Mouse (Mus musculus): ENCODE measurements around the gene Asna1. TPM values are rescaled to one million over a fixed set of nuclear protein-coding genes. Genes with fewer than 3 reads are reported as not detected.

Gene Asna1
- polyA plus RNA-seq, 1 experiment from 2014 or later: 33.2 TPM

DNA sequence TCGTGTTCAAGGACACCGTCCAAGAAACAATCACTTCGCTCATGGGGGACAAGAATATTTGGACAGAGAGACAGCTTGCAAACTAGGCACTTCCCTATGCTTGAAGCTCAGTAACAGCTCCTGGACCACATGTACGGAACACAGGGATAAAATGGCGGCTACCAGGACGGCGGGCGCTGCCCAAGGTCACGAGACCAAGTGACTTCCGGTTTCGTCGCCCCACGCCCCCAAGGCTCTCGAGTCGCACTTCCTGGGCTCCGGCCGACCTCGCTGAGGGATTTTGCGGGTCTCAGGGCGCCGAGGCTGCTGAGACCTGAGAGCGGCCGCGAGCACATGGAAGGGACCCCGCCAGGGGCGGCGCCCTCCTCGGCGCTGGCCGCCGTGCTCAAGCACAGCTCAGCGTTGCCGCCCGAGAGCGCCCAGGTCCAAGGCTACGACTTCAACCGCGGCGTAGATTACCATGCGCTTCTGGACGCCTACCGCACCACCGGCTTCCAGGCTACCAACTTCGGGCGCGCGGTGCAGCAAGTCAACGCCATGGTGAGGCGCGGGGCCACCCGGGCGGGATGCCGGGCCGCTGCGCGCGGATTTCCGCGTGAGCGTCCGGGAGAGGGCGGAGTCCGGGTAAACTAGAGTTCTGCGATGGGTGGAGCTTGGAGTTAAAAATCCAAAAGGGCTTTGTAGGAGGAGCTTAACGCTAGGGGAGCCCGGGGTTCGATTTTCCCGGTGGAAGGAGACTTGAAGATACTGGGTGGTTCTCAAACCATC, 46.6 kb upstream of the Asna1 start, which contains the start of gene Dhps:
Gene Dhps, plus strand, starts transcription at position 244 of the 768 bp plus-strand sequence.
- WGBS (ENCODE audit: insufficient replicate concordance): 0% methylated on average over 68 of the region's 68 CpGs
- peak within 1 kb of the TSS; percentile 78 for H3K4me2 ChIP-seq (ENCODE audit: low read depth, low read length)
- peak within 1 kb of the TSS; percentile 94 for H3K4me3 ChIP-seq (ENCODE audit: low read depth, low read length)
- ATAC-seq (peak; percentile 91), DNase-seq (peak; percentile 92)
- H3K4me1 ChIP-seq (ENCODE audit: insufficient read depth): peaks cover 16% of the 10 kb centered on the region
- H3K9ac ChIP-seq (replicated peaks): peak within 1 kb of the TSS; percentile 91
- H3K9me3 ChIP-seq (ENCODE audit: low read length): no peaks in the 10 kb centered on the region
- TF ChIP-seq EP300 (IDR thresholded peaks at IDR 0.05; ENCODE audit: low read depth): no peak
- TF ChIP-seq CTCF (IDR thresholded peaks at IDR 0.05; ENCODE audit: low read depth): no peak
- no peaks in the 10 kb centered on the region for H3K27me3 ChIP-seq (ENCODE audit: insufficient read depth, low read length)
- peaks cover 30% of the 10 kb centered on the region for H3K36me3 ChIP-seq (replicated peaks; ENCODE audit: insufficient read depth, low read length)
- peak within 1 kb of the TSS; percentile 98 for H3K27ac ChIP-seq (ENCODE audit: low read depth)

DNA sequence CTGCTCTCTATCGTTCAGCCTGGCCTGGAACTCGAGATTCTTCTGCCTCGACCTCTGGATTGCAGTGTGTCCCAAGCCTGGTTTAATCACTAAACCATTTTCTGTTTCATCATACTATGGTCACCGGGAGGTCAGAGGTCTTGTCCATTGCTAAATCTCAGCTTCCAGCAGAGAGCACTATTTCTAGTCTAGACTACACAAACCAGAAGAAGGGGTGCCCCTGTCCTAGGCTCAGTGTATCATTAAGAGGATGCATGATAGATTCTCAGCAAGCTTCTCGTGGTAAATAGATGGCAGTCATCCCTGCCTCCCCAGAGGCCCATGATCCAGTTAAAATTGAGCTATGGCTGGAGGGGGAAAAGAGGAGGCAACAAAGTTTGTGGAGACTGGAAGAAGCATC, 46.0 kb upstream of the Asna1 start:
- H3K9ac ChIP-seq (replicated peaks): no peak overlapping the region
- H3K36me3 ChIP-seq (replicated peaks; ENCODE audit: insufficient read depth, low read length): peaks cover 23% of the 10 kb centered on the region
- no peaks in the 10 kb centered on the region for H3K9me3 ChIP-seq (ENCODE audit: low read length)
- peaks cover 16% of the 10 kb centered on the region for H3K4me1 ChIP-seq (ENCODE audit: insufficient read depth)
- H3K27ac ChIP-seq (ENCODE audit: low read depth): peak overlapping the region; percentile 98
- peak; percentile 67 for ATAC-seq
- H3K4me2 ChIP-seq (ENCODE audit: low read depth, low read length): peak overlapping the region; percentile 78
- H3K27me3 ChIP-seq (ENCODE audit: insufficient read depth, low read length): no peaks in the 10 kb centered on the region
- H3K4me3 ChIP-seq (ENCODE audit: low read depth, low read length): peak overlapping the region; percentile 94
- no peak; the same call in 1 of the 2 replicates for TF ChIP-seq EP300 (IDR thresholded peaks at IDR 0.05; ENCODE audit: low read depth)
- TF ChIP-seq CTCF (IDR thresholded peaks at IDR 0.05; ENCODE audit: low read depth): peak; percentile 25
- WGBS (ENCODE audit: insufficient replicate concordance): 53% methylated on average over 5 of the region's 5 CpGs
- DNase-seq: peak; percentile 48

DNA sequence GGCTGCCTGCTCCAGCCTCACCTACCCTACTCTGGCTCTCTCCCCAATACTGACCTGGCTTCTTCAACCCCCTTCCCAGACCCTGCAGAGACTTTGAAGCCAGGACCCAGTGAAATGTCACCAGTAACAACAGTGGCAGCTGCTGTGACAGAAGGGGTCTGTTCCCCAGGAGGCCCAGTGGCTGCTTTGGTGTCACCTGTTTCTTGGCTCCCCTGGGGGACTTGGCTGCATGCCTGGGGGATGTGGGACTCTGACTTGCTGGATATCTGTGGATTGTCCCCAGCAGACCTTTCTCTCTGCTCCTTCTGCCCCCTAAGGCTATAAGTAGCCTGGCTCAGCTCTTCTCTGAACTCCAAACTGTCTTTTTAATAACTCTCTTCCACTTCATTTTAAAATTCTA, 42.9 kb upstream of the Asna1 start, which contains the start of gene Gm5741:
Gene Gm5741, minus strand, starts transcription at position 1 of the 400 bp plus-strand sequence.
- Histone ChIP-seq H3K27ac (ENCODE audit: low read depth) (no peak within 1 kb of the TSS), H3K9me3 (ENCODE audit: low read length) (no peaks in the 10 kb centered on the region), H3K36me3 (replicated peaks; ENCODE audit: insufficient read depth, low read length) (no peaks in the 10 kb centered on the region; the same call in 1 of the 2 replicates), H3K4me1 (ENCODE audit: insufficient read depth) (peaks cover 24% of the 10 kb centered on the region), H3K4me3 (ENCODE audit: low read depth, low read length) (no peak within 1 kb of the TSS), H3K9ac (replicated peaks) (no peak within 1 kb of the TSS), H3K27me3 (ENCODE audit: insufficient read depth, low read length) (no peaks in the 10 kb centered on the region), H3K4me2 (ENCODE audit: low read depth, low read length) (no peak within 1 kb of the TSS)
- no peak for TF ChIP-seq CTCF (IDR thresholded peaks at IDR 0.05; ENCODE audit: low read depth)
- no peak for TF ChIP-seq EP300 (IDR thresholded peaks at IDR 0.05; ENCODE audit: low read depth)
- ATAC-seq: no peak
- no peak for DNase-seq

DNA sequence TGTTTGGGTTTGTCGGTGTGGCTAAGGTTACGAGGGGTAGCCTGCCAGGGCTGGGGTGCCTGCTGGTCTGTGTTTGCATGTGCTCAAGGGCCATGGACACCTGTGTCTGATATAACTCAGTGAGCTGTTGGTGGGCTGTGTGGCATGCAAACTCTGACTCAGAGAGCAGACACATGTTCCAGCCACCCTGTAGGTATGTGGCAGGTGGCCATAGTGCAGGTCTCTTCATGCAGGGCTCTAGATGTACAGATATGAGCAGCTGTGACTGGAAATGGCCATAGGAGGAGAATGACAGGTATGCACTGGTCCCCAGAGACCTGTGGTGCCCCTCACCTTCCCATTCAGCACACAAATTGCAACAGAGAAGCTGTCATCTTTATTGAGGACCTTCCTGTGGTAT, 42.1 kb upstream of the Asna1 start:
- WGBS (ENCODE audit: insufficient replicate concordance): 92% methylated on average over 2 of the region's 2 CpGs
- no peak overlapping the region for H3K4me2 ChIP-seq (ENCODE audit: low read depth, low read length)

DNA sequence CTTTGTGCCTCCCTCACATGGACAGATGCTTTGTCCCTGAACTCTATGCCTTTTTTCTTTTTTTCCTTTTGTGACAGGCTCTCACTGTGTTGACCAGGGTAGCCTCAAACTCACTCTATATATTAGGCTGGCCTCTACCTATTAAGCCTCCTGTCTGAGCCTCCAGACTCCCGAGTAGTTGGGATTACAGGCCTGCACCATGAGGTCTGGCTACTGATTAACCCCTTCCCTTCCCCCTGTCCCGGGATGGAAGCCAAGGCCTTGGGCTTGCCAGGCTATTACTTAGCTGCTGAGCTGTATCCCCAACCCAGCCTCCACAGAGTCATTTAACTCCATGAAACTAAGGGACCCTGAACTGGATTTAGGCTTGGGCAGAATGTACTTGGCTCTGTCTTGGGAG, 40.1 kb upstream of the Asna1 start:
- H3K9me3 ChIP-seq (ENCODE audit: low read length): no peaks in the 10 kb centered on the region
- ATAC-seq (peak; percentile 78), DNase-seq (peak; percentile 78)
- peak overlapping the region; percentile 39; the same call in 1 of the 2 replicates for H3K27ac ChIP-seq (ENCODE audit: low read depth)
- TF ChIP-seq CTCF (IDR thresholded peaks at IDR 0.05; ENCODE audit: low read depth) (no peak), EP300 (IDR thresholded peaks at IDR 0.05; ENCODE audit: low read depth) (no peak)
- H3K4me3 ChIP-seq (ENCODE audit: low read depth, low read length): no peak overlapping the region
- no peaks in the 10 kb centered on the region for H3K27me3 ChIP-seq (ENCODE audit: insufficient read depth, low read length)
- H3K36me3 ChIP-seq (replicated peaks; ENCODE audit: insufficient read depth, low read length): no peaks in the 10 kb centered on the region
- H3K9ac ChIP-seq (replicated peaks): no peak overlapping the region; the same call in 1 of the 2 replicates
- 58% methylated on average over 2 of the region's 2 CpGs for WGBS (ENCODE audit: insufficient replicate concordance)
- peaks cover 19% of the 10 kb centered on the region for H3K4me1 ChIP-seq (ENCODE audit: insufficient read depth)
- H3K4me2 ChIP-seq (ENCODE audit: low read depth, low read length): no peak overlapping the region

More for the DNA sequence above, 42.1 kb upstream of the Asna1 start:
- Histone ChIP-seq H3K27ac (ENCODE audit: low read depth) (no peak overlapping the region), H3K36me3 (replicated peaks; ENCODE audit: insufficient read depth, low read length) (no peaks in the 10 kb centered on the region), H3K27me3 (ENCODE audit: insufficient read depth, low read length) (no peaks in the 10 kb centered on the region), H3K9ac (replicated peaks) (no peak overlapping the region), H3K9me3 (ENCODE audit: low read length) (no peaks in the 10 kb centered on the region), H3K4me3 (ENCODE audit: low read depth, low read length) (no peak overlapping the region), H3K4me1 (ENCODE audit: insufficient read depth) (peaks cover 19% of the 10 kb centered on the region)
- ATAC-seq (no peak), DNase-seq (no peak)
- no peak for TF ChIP-seq CTCF (IDR thresholded peaks at IDR 0.05; ENCODE audit: low read depth)
- no peak for TF ChIP-seq EP300 (IDR thresholded peaks at IDR 0.05; ENCODE audit: low read depth)

DNA sequence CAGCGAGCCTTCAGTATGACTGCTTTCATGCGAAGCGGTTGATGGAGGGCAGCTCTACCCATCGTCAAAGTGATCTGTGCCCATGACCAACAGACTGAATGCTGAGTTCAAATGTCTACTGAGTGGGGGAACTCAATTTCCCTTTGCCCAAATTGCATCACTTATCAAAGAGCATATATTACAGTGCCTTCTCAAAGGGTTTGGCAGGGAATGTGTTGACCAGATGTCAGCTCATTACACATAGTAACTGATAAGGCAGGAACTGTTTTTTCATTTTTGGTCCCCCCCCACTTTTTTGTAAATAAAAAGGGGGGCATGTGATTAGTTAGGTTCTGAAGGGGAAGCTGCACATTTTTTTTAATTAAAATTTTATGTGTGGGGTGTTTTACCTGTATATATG, 37.5 kb upstream of the Asna1 start:
- H3K36me3 ChIP-seq (replicated peaks; ENCODE audit: insufficient read depth, low read length): no peaks in the 10 kb centered on the region
- 91% methylated on average over 4 of the region's 4 CpGs for WGBS (ENCODE audit: insufficient replicate concordance)
- ATAC-seq (no peak), DNase-seq (no peak)
- no peak overlapping the region for H3K27ac ChIP-seq (ENCODE audit: low read depth)
- no peak overlapping the region for H3K4me3 ChIP-seq (ENCODE audit: low read depth, low read length)
- TF ChIP-seq CTCF (IDR thresholded peaks at IDR 0.05; ENCODE audit: low read depth): no peak
- no peak for TF ChIP-seq EP300 (IDR thresholded peaks at IDR 0.05; ENCODE audit: low read depth)
- H3K9me3 ChIP-seq (ENCODE audit: low read length): no peaks in the 10 kb centered on the region
- no peak overlapping the region for H3K9ac ChIP-seq (replicated peaks)
- H3K4me2 ChIP-seq (ENCODE audit: low read depth, low read length): no peak overlapping the region
- H3K27me3 ChIP-seq (ENCODE audit: insufficient read depth, low read length): no peaks in the 10 kb centered on the region
- peaks cover 20% of the 10 kb centered on the region for H3K4me1 ChIP-seq (ENCODE audit: insufficient read depth)

Data from liver, postnatal 0 days (tissue).